Mouse (Mus musculus) right cerebral cortex, postnatal 4 days (tissue): Measurements from ENCODE around the gene Myo6.
A peak's percentile ranks its signal among the peaks of the same experiment; 100 is the strongest.

Experiments used
- DNase-seq: peaks from one replicate; pipeline ENCODE4 v3.0.0-alpha.2; 2022

Myo6 gene

GRCm38 (mm10) chr9:80164611-80165474 is at the start of gene Myo6:
Gene Myo6, plus strand, starts transcription at chr9:80165031.
- peak; percentile 94 for DNase-seq

- DNase-seq = no peak
Measured at GRCm38 (mm10) chr9:80145992-80146587, 18.7 kb upstream of the Myo6 start.

GRCm38 (mm10) chr9:80149594-80149993 is 15.2 kb upstream of the Myo6 start:
- DNase-seq = no peak

GRCm38 (mm10) chr9:80155277-80155676 is 9.6 kb upstream of the Myo6 start:
- DNase-seq = peak; percentile 39

GRCm38 (mm10) chr9:80156780-80157179 is 8.1 kb upstream of the Myo6 start:
- no peak for DNase-seq

- DNase-seq = no peak
Measured at GRCm38 (mm10) chr9:80157840-80158465, 6.9 kb upstream of the Myo6 start.

- no peak for DNase-seq
Measured at GRCm38 (mm10) chr9:80158937-80159336, 5.9 kb upstream of the Myo6 start.

- no peak for DNase-seq
Measured at GRCm38 (mm10) chr9:80161451-80161850, 3.4 kb upstream of the Myo6 start.

GRCm38 (mm10) chr9:80163126-80163723 is 1.6 kb upstream of the Myo6 start:
- no peak for DNase-seq

- DNase-seq = no peak
Measured at GRCm38 (mm10) chr9:80164191-80164590, 640 bp upstream of the Myo6 start.

- no peak for DNase-seq
Measured at GRCm38 (mm10) chr9:80165690-80166089, 859 bp downstream of the Myo6 start.

GRCm38 (mm10) chr9:80166425-80166824 is 1.6 kb downstream of the Myo6 start:
- no peak for DNase-seq

GRCm38 (mm10) chr9:80167089-80167488 is 2.3 kb downstream of the Myo6 start:
- no peak for DNase-seq

- DNase-seq = no peak
Measured at GRCm38 (mm10) chr9:80169551-80169950, 4.7 kb downstream of the Myo6 start.

- no peak for DNase-seq
Measured at GRCm38 (mm10) chr9:80171241-80171640, 6.4 kb downstream of the Myo6 start.

- no peak for DNase-seq
Measured at GRCm38 (mm10) chr9:80172396-80173222, 7.8 kb downstream of the Myo6 start.

GRCm38 (mm10) chr9:80173629-80174028 is 8.8 kb downstream of the Myo6 start:
- peak; percentile 15 for DNase-seq

- DNase-seq = no peak
Measured at GRCm38 (mm10) chr9:80176696-80177478, 12.1 kb downstream of the Myo6 start.

GRCm38 (mm10) chr9:80178670-80179069 is 13.8 kb downstream of the Myo6 start:
- no peak for DNase-seq

- DNase-seq = no peak
Measured at GRCm38 (mm10) chr9:80179688-80180087, 14.9 kb downstream of the Myo6 start.

GRCm38 (mm10) chr9:80180771-80181170 is 15.9 kb downstream of the Myo6 start:
- DNase-seq = no peak

- DNase-seq = no peak
Measured at GRCm38 (mm10) chr9:80181692-80182091, 16.9 kb downstream of the Myo6 start.
